Mouse (Mus musculus): ENCODE measurements around the gene 1700001C02Rik.

Gene 1700001C02Rik

GRCm38 (mm10) chr5:30494606-30495005 lies 28.8 kb downstream of the 1700001C02Rik start:
- no peak for DNase-seq (ENCODE audit: low read depth)

GRCm38 (mm10) chr5:30495288-30495687 lies 29.4 kb downstream of the 1700001C02Rik start:
- DNase-seq (ENCODE audit: low read depth), result no peak

GRCm38 (mm10) chr5:30496821-30497220 lies 31.0 kb downstream of the 1700001C02Rik start:
- DNase-seq (ENCODE audit: low read depth), result no peak

- no peak for DNase-seq (ENCODE audit: low read depth)
Observed at GRCm38 (mm10) chr5:30497299-30497698, 31.5 kb downstream of the 1700001C02Rik start.

- DNase-seq (ENCODE audit: low read depth), result no peak
Observed at GRCm38 (mm10) chr5:30513111-30513510, 47.3 kb downstream of the 1700001C02Rik start.

GRCm38 (mm10) chr5:30516376-30516775 lies 50.5 kb downstream of the 1700001C02Rik start:
- peak; percentile 64 for DNase-seq (ENCODE audit: low read depth)

GRCm38 (mm10) chr5:30518108-30518507 lies 52.3 kb downstream of the 1700001C02Rik start:
- no peak for DNase-seq (ENCODE audit: low read depth)

GRCm38 (mm10) chr5:30518547-30518946 lies 52.7 kb downstream of the 1700001C02Rik start:
- no peak for DNase-seq (ENCODE audit: low read depth)

- no peak for DNase-seq (ENCODE audit: low read depth)
Observed at GRCm38 (mm10) chr5:30519494-30519893, 53.6 kb downstream of the 1700001C02Rik start.

GRCm38 (mm10) chr5:30520214-30520732 lies 54.4 kb downstream of the 1700001C02Rik start:
- no peak for DNase-seq (ENCODE audit: low read depth)

GRCm38 (mm10) chr5:30522406-30522805 lies 56.6 kb downstream of the 1700001C02Rik start:
- DNase-seq (ENCODE audit: low read depth), result no peak

GRCm38 (mm10) chr5:30523131-30523530 lies 57.3 kb downstream of the 1700001C02Rik start:
- DNase-seq (ENCODE audit: low read depth), result peak; percentile 5

GRCm38 (mm10) chr5:30524213-30524612 lies 58.4 kb downstream of the 1700001C02Rik start:
- no peak for DNase-seq (ENCODE audit: low read depth)

- DNase-seq (ENCODE audit: low read depth), result no peak
Observed at GRCm38 (mm10) chr5:30525920-30526836, 60.3 kb downstream of the 1700001C02Rik start.

- no peak for DNase-seq (ENCODE audit: low read depth)
Observed at GRCm38 (mm10) chr5:30527129-30527528, 61.3 kb downstream of the 1700001C02Rik start.

GRCm38 (mm10) chr5:30528906-30529305 lies 63.1 kb downstream of the 1700001C02Rik start:
- no peak for DNase-seq (ENCODE audit: low read depth)
